Mouse (Mus musculus) stomach, postnatal 0 days (tissue): ENCODE measurements at regions not wholly inside any gene's neighbourhood (a gene's known extent, or its start where the extent isn't known, plus 50 kb on each side); places are given as distances from the start of the nearest gene placed in this dataset.

Experiments used
- ATAC-seq: fragments of 200-750 bp; cut with Nextera tagmentation; 2 replicates; pipeline ENCODE4 v1.8.0; 2017; ENCODE audit not compliant: low FRiP score, low TSS enrichment
- DNase-seq: peaks from one replicate; pipeline ENCODE4 v3.0.0-alpha.2; 2016; ENCODE audit warnings: low spot score
- H3K27ac ChIP-seq: fragments of 300-500 bp; sonication (generic); replicated peaks from 2 replicates; pipeline ENCODE4 v1.5.1; 2014; ENCODE audit warnings: mild to moderate bottlenecking, control low read depth
- H3K27me3 ChIP-seq: fragments of 300-500 bp; sonication (generic); 2 replicates; pipeline ENCODE4 v1.6.1; 2014; ENCODE audit warnings: low read length; ENCODE audit not compliant: control insufficient read depth, insufficient read depth
- H3K36me3 ChIP-seq: fragments of 300-500 bp; sonication (generic); 2 replicates; pipeline ENCODE4 v1.6.1; 2014; ENCODE audit warnings: low read length, mixed read lengths; ENCODE audit not compliant: control insufficient read depth, insufficient read depth
- H3K4me1 ChIP-seq: fragments of 300-500 bp; sonication (generic); replicated peaks from 2 replicates; pipeline ENCODE4 v1.6.1; 2014; ENCODE audit warnings: antibody characterized with exemption; ENCODE audit not compliant: control insufficient read depth, insufficient read depth
- H3K4me2 ChIP-seq: fragments of 300-500 bp; sonication (generic); replicated peaks from 2 replicates; pipeline ENCODE4 v1.6.1; 2014; ENCODE audit warnings: low read depth, mild to moderate bottlenecking, control low read depth, moderate library complexity
- H3K4me3 ChIP-seq: fragments of 300-500 bp; sonication (generic); 2 replicates; pipeline ENCODE4 v1.5.1; 2014; ENCODE audit warnings: low read depth, low read length, control low read depth
- H3K9ac ChIP-seq: fragments of 300-500 bp; sonication (generic); 2 replicates; pipeline ENCODE4 v1.6.1; 2014; ENCODE audit warnings: mild to moderate bottlenecking, low read length, control low read depth, mixed read lengths
- H3K9me3 ChIP-seq: fragments of 300-500 bp; sonication (generic); 2 replicates; pipeline ENCODE4 v1.6.1; 2016; ENCODE audit warnings: low read length; ENCODE audit not compliant: control insufficient read depth
- CTCF ChIP-seq: IDR thresholded peaks from 2 replicates; pipeline ENCODE4 v1.5.1; 2016; ENCODE audit warnings: antibody characterized with exemption, low read depth, mild to moderate bottlenecking, moderate library complexity
- EP300 ChIP-seq: optimal IDR thresholded peaks from 2 replicates; pipeline ENCODE3; 2016; ENCODE audit warnings: antibody characterized with exemption
- WGBS: fragments of 180-500 bp; shearing (Covaris S2); extraction: QIAGEN DNeasy Blood & Tissue Kit; methylation state at CpG from one replicate; pipeline ENCODE4 v1.1.7; 2014; 5-methylcytosine and 5-hydroxymethylcytosine counted together

- ATAC-seq = no peak
- no peaks in the 10 kb centered on the region for H3K36me3 ChIP-seq
- no peaks in the 10 kb centered on the region for H3K9me3 ChIP-seq
- H3K4me1 ChIP-seq = no peaks in the 10 kb centered on the region
- no peak overlapping the region for H3K4me3 ChIP-seq
- no peak overlapping the region for H3K27ac ChIP-seq
- no peak for DNase-seq
- no peaks in the 10 kb centered on the region for H3K27me3 ChIP-seq
- H3K9ac ChIP-seq = no peak overlapping the region
- H3K4me2 ChIP-seq = no peak overlapping the region
- no peak for TF ChIP-seq CTCF
- TF ChIP-seq EP300 = no peak
- 79% methylated on average over 2 of the region's 2 CpGs for WGBS
Observed at GRCm38 (mm10) chr4:23850640-23851039, 645.6 kb upstream of the Mms22l start.

- WGBS = 66% methylated on average over 3 of the region's 3 CpGs
- Histone ChIP-seq H3K9ac (no peak overlapping the region), H3K4me2 (no peak overlapping the region), H3K4me3 (no peak overlapping the region), H3K27ac (no peak overlapping the region), H3K36me3 (no peaks in the 10 kb centered on the region), H3K27me3 (no peaks in the 10 kb centered on the region), H3K9me3 (no peaks in the 10 kb centered on the region), H3K4me1 (no peaks in the 10 kb centered on the region)
- TF ChIP-seq CTCF (no peak), EP300 (no peak)
- ATAC-seq (no peak), DNase-seq (no peak)
Observed at GRCm38 (mm10) chr4:23862437-23862836, 633.8 kb upstream of the Mms22l start.

GRCm38 (mm10) chr4:23880007-23880406, 616.2 kb upstream of the Mms22l start:
- no peak overlapping the region for H3K4me2 ChIP-seq

GRCm38 (mm10) chr4:23913396-23913795, 582.9 kb upstream of the Mms22l start:
- H3K27ac ChIP-seq = no peak overlapping the region
- H3K27me3 ChIP-seq = no peaks in the 10 kb centered on the region
- no peak overlapping the region for H3K4me3 ChIP-seq
- ATAC-seq (no peak), DNase-seq (no peak)
- TF ChIP-seq EP300 (no peak), CTCF (peak; percentile 35)
- H3K9ac ChIP-seq = no peak overlapping the region
- WGBS = 29% methylated on average over 4 of the region's 4 CpGs
- H3K4me1 ChIP-seq = no peaks in the 10 kb centered on the region
- H3K9me3 ChIP-seq = no peaks in the 10 kb centered on the region
- H3K4me2 ChIP-seq = no peak overlapping the region
- no peaks in the 10 kb centered on the region for H3K36me3 ChIP-seq

More at GRCm38 (mm10) chr4:23880007-23880406, 616.2 kb upstream of the Mms22l start:
- H3K9ac ChIP-seq = no peak overlapping the region
- no peaks in the 10 kb centered on the region for H3K4me1 ChIP-seq
- no peaks in the 10 kb centered on the region for H3K27me3 ChIP-seq
- DNase-seq = peak; percentile 16
- H3K36me3 ChIP-seq = no peaks in the 10 kb centered on the region
- H3K4me3 ChIP-seq = no peak overlapping the region
- no peaks in the 10 kb centered on the region for H3K9me3 ChIP-seq
- TF ChIP-seq EP300 = no peak
- no peak for TF ChIP-seq CTCF
- no peak for ATAC-seq
- no peak overlapping the region for H3K27ac ChIP-seq
- WGBS = 69% methylated on average over 7 of the region's 7 CpGs

GRCm38 (mm10) chr4:23913822-23914221, 582.4 kb upstream of the Mms22l start:
- Histone ChIP-seq H3K36me3 (no peaks in the 10 kb centered on the region), H3K9ac (no peak overlapping the region), H3K4me2 (no peak overlapping the region), H3K9me3 (no peaks in the 10 kb centered on the region), H3K4me3 (no peak overlapping the region), H3K4me1 (no peaks in the 10 kb centered on the region), H3K27me3 (no peaks in the 10 kb centered on the region), H3K27ac (no peak overlapping the region)
- DNase-seq (no peak), ATAC-seq (no peak)
- 73% methylated on average over 4 of the region's 4 CpGs for WGBS
- TF ChIP-seq CTCF (no peak), EP300 (no peak)

- H3K36me3 ChIP-seq = no peaks in the 10 kb centered on the region
- no peak overlapping the region for H3K27ac ChIP-seq
- no peak overlapping the region for H3K9ac ChIP-seq
- no peak for DNase-seq
- WGBS = 81% methylated on average over 7 of the region's 7 CpGs
- H3K9me3 ChIP-seq = no peaks in the 10 kb centered on the region
- no peak for ATAC-seq
- H3K4me3 ChIP-seq = no peak overlapping the region
- H3K4me1 ChIP-seq = no peaks in the 10 kb centered on the region
- TF ChIP-seq EP300 (no peak), CTCF (no peak)
- no peak overlapping the region for H3K4me2 ChIP-seq
- H3K27me3 ChIP-seq = no peaks in the 10 kb centered on the region
Observed at GRCm38 (mm10) chr4:23914423-23914822, 581.8 kb upstream of the Mms22l start.
